In the genomic region with DNA sequence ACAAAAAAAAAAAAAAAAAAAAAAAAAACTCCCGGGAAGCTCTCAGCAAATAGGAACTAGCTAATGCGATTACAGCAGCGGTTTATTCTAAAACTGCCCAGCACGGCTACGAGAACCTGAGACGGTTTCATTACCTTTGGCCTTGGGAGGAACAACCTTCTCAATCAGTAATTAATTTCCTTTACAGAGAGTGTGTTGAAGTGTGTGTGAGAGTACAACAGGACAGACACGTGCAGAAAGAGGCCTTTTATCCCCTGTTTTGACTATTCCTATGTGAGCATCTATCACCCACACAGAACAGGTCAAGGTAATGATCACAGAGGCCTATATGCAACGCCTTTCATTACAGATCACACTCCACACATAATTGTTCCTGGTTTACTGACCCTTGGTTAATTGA, we compare ENCODE assay signal across 12 mouse cellular contexts. TPM values are rescaled to one million over a fixed set of nuclear protein-coding genes. Genes with fewer than 3 reads are reported as not detected.
A peak's percentile ranks its signal among the peaks of the same experiment; 100 is the strongest.
DNase-seq lines count a peak whose midpoint lies in the region; ATAC-seq and TF ChIP-seq lines count a peak whose summit lies in the region.
"Had no signal": no experiment of that assay in that cellular context is flagged by ENCODE, and none has a peak within 500 bp of the region (broad histone marks: within the 10 kb centered on the region; RNA-seq: fewer than 3 reads in every experiment).

No protein-coding gene starts in this region.

- no peak for ATAC-seq in heart, embryonic 11.5 days (replicated peaks; ENCODE audit: insufficient number of reproducible peaks, low FRiP score, low TSS enrichment)
- no peak for ATAC-seq in kidney, postnatal 0 days (replicated peaks; ENCODE audit: low FRiP score, low read depth)
- ATAC-seq in kidney, embryonic 14.5 days (ENCODE audit: low FRiP score, low TSS enrichment), result no peak
- ATAC-seq in midbrain, embryonic 16.5 days, result no peak

- no peak overlapping the region for H3K27ac ChIP-seq in heart, embryonic 11.5 days (ENCODE audit: low read depth, low read length)
- no peak overlapping the region for H3K27ac ChIP-seq in kidney, postnatal 0 days
- no peak overlapping the region for H3K27ac ChIP-seq in kidney, embryonic 14.5 days (ENCODE audit: low read depth, low read length)
- no peak overlapping the region for H3K27ac ChIP-seq in midbrain, embryonic 16.5 days (ENCODE audit: low read length)
- H3K27ac ChIP-seq: limb, embryonic 12.5 days had no signal

- no peaks in the 10 kb centered on the region for H3K27me3 ChIP-seq in heart, embryonic 11.5 days (ENCODE audit: control insufficient read depth, insufficient read depth, low read length)
- H3K27me3 ChIP-seq in kidney, postnatal 0 days (ENCODE audit: insufficient read depth, low read length), result no peaks in the 10 kb centered on the region
- H3K27me3 ChIP-seq in kidney, embryonic 14.5 days (ENCODE audit: control insufficient read depth, insufficient read depth, low read length), result no peaks in the 10 kb centered on the region
- no peaks in the 10 kb centered on the region for H3K27me3 ChIP-seq in midbrain, embryonic 16.5 days (ENCODE audit: control insufficient read depth, insufficient read depth, low read depth, low read length)
- H3K27me3 ChIP-seq: limb, embryonic 12.5 days had no signal

- DNase-seq in heart, postnatal 36 days, result no peak
- peak; percentile 20 for DNase-seq in kidney, postnatal 0 days (ENCODE audit: low spot score)
- peak; percentile 16 for DNase-seq in MN1 (ENCODE audit: low spot score)
- no peak for DNase-seq in cerebellum, postnatal 4 days (ENCODE audit: low spot score in 2 of 2)
- DNase-seq in frontal cortex, postnatal 14 days (ENCODE audit: low spot score in 2 of 2), result no peak
- DNase-seq: cerebellum, postnatal 25 days; lung, postnatal 14 days; right cerebral cortex, postnatal 4 days had no signal

- 66% methylated on average over 8 of the region's 8 CpGs for WGBS in heart, embryonic 11.5 days (ENCODE audit: insufficient replicate concordance)
- WGBS in kidney, postnatal 0 days, result 35% methylated on average over 8 of the region's 8 CpGs
- 41% methylated on average over 8 of the region's 8 CpGs for WGBS in kidney, embryonic 14.5 days
- 24% methylated on average over 8 of the region's 8 CpGs for WGBS in midbrain, embryonic 16.5 days

- H3K4me1 ChIP-seq in heart, embryonic 11.5 days (ENCODE audit: control insufficient read depth, insufficient read depth, low read length), result peaks cover 22% of the 10 kb centered on the region
- H3K4me1 ChIP-seq in kidney, postnatal 0 days (replicated peaks; ENCODE audit: insufficient read depth, low read length), result peaks cover 9% of the 10 kb centered on the region
- peaks cover 18% of the 10 kb centered on the region for H3K4me1 ChIP-seq in kidney, embryonic 14.5 days (ENCODE audit: control insufficient read depth, insufficient read depth, low read length)
- peaks cover 31% of the 10 kb centered on the region for H3K4me1 ChIP-seq in midbrain, embryonic 16.5 days (ENCODE audit: control insufficient read depth, insufficient read depth, low read length)

- peak overlapping the region; percentile 56 for H3K4me2 ChIP-seq in heart, embryonic 11.5 days
- 0 out of 2 replicates have a peak overlapping the region, but pooled peaks have one; percentile 3 for H3K4me2 ChIP-seq in kidney, postnatal 0 days (ENCODE audit: low read length)
- no peak overlapping the region for H3K4me2 ChIP-seq in kidney, embryonic 14.5 days (replicated peaks; ENCODE audit: low read depth, low read length)
- peak overlapping the region; percentile 0; the same call in 1 of the 2 replicates for H3K4me2 ChIP-seq in midbrain, embryonic 16.5 days (ENCODE audit: low read length)
- H3K4me2 ChIP-seq: limb, embryonic 12.5 days had no signal

- no peak overlapping the region for H3K4me3 ChIP-seq in heart, embryonic 11.5 days (ENCODE audit: low read depth, low read length)
- H3K4me3 ChIP-seq in kidney, postnatal 0 days (replicated peaks; ENCODE audit: low read depth, low read length), result no peak overlapping the region
- no peak overlapping the region for H3K4me3 ChIP-seq in kidney, embryonic 14.5 days (ENCODE audit: low read length)
- H3K4me3 ChIP-seq in midbrain, embryonic 16.5 days (ENCODE audit: low read depth, low read length), result no peak overlapping the region
- H3K4me3 ChIP-seq: limb, embryonic 12.5 days had no signal

- H3K9me3 ChIP-seq in heart, embryonic 11.5 days (replicated peaks; ENCODE audit: control insufficient read depth, low read length), result no peaks in the 10 kb centered on the region
- H3K9me3 ChIP-seq in kidney, postnatal 0 days (replicated peaks; ENCODE audit: low read length), result no peaks in the 10 kb centered on the region
- no peaks in the 10 kb centered on the region for H3K9me3 ChIP-seq in kidney, embryonic 14.5 days (ENCODE audit: control insufficient read depth, low read length)
- H3K9me3 ChIP-seq in midbrain, embryonic 16.5 days (replicated peaks; ENCODE audit: control insufficient read depth, low read length, poor library complexity, severe bottlenecking), result no peaks in the 10 kb centered on the region
- H3K9me3 ChIP-seq: limb, embryonic 12.5 days had no signal

- no peaks in the 10 kb centered on the region for H3K36me3 ChIP-seq in heart, embryonic 11.5 days (ENCODE audit: control insufficient read depth, insufficient read depth, low read length)
- H3K36me3 ChIP-seq in kidney, postnatal 0 days (ENCODE audit: insufficient read depth, low read length), result no peaks in the 10 kb centered on the region
- no peaks in the 10 kb centered on the region for H3K36me3 ChIP-seq in kidney, embryonic 14.5 days (ENCODE audit: control insufficient read depth, insufficient read depth, low read length)
- no peaks in the 10 kb centered on the region for H3K36me3 ChIP-seq in midbrain, embryonic 16.5 days (ENCODE audit: control insufficient read depth, insufficient read depth, low read length)
- H3K36me3 ChIP-seq: limb, embryonic 12.5 days had no signal

- no peak overlapping the region for H3K9ac ChIP-seq in heart, embryonic 11.5 days (ENCODE audit: low read depth, low read length)
- no peak overlapping the region for H3K9ac ChIP-seq in kidney, postnatal 0 days (ENCODE audit: low read depth, low read length)
- H3K9ac ChIP-seq in kidney, embryonic 14.5 days (ENCODE audit: low read depth, low read length), result no peak overlapping the region
- no peak overlapping the region for H3K9ac ChIP-seq in midbrain, embryonic 16.5 days (ENCODE audit: low read depth, low read length)
- H3K9ac ChIP-seq: limb, embryonic 12.5 days had no signal

- intact Hi-C loops in heart, postnatal 36 days (cut with DNase I), result no loop called here

- TF ChIP-seq CTCF in kidney, postnatal 0 days (IDR thresholded peaks at IDR 0.05; ENCODE audit: low read depth), result no peak

RNA-seq across cellular contexts. Expression of a gene that starts 3.0 kb away (rescaled TPM):
- polyA plus RNA-seq in heart, embryonic 11.5 days (2014; fragmentation: Nextera tagmentation; extraction: Ambion mirVana), result 134 and 158 TPM in 2 replicates
- 1,000 to 10,000 TPM in 1 of 2 experiments, 100 to 1,000 TPM in 1; 980 to 1,055 TPM for total RNA-seq in heart, postnatal 36 days (2021)
- polyA plus RNA-seq in kidney, postnatal 0 days (2015; fragmentation: Nextera tagmentation; extraction: Ambion mirVana), result 86.6 and 93.6 TPM in 2 replicates
- polyA plus RNA-seq in kidney, embryonic 14.5 days (2014; fragmentation: Nextera tagmentation; extraction: Ambion mirVana), result 38.0 and 43.4 TPM in 2 replicates
- 107 and 113 TPM in 2 replicates for polyA plus RNA-seq in midbrain, embryonic 16.5 days (2015; fragmentation: Nextera tagmentation; extraction: Ambion mirVana)

Comparison
In these comparisons a context has a peak if more than half of its experiments do, and no peak if none do; other contexts are left out.
1. DNase-seq: peak in kidney, postnatal 0 days (single experiment) and MN1 (single experiment); none in heart, postnatal 36 days (0 of 2), cerebellum, postnatal 4 days (0 of 2) and frontal cortex, postnatal 14 days (0 of 2).